Comparison of ENCODE assay signal across 8 mouse cellular contexts in the genomic region with DNA sequence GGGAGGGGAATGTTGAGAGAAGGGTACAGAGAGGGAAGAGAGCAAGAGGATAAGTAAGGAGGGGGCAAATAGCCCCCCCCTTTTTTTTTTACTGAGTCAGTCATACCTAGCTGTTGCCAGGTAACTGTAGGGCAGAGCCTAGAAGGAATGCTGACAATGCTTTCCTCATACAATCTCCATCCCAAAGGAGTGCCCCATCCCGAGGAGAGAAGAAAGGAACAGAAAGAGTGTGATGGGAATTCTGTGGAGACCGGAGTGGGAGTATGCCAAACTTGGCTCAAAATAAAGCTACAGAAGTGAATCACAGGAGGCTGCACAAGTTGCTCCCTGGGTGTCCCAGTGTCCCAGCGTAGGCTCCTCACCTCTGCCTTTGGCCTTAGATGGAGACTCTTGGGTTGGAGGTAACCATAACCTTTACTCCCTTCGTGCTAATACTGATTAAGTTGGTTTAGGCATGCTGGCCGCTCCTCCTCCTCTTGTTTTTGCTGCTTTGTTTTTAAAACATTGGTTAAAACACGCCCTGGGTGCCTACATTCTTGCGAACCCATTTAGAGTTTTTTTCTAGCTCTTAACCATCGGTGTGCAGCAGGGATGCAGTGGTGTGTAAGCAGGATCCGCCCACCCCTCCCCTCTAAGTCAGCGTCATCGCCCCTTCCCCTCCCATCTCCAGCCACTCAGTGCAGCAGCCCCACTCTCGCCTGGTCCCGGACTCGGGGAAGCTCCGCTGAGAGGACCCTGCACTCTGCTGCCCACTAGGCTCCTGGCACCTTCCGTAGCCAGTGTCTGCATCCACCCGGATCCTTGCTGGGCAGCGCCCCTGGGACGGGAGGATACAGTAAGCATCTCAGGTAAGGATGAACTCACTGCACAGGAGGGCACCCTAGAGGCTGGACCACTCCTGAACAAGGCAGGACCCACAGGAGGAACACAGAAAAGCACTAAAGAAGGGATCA. TPM values are rescaled to one million over a fixed set of nuclear protein-coding genes. Genes with fewer than 3 reads are reported as not detected.
DNase-seq lines count a peak whose midpoint lies in the region; ATAC-seq and TF ChIP-seq lines count a peak whose summit lies in the region.

A gene (plus strand): TSS at position 691 of the 953 bp plus-strand sequence.

- H3K9me3 ChIP-seq in kidney, embryonic 14.5 days (ENCODE audit: control insufficient read depth, low read length) = no peaks in the 10 kb centered on the region
- no peaks in the 10 kb centered on the region for H3K9me3 ChIP-seq in forebrain, embryonic 13.5 days (replicated peaks)
- no peaks in the 10 kb centered on the region for H3K9me3 ChIP-seq in kidney, postnatal 0 days (replicated peaks; ENCODE audit: low read length)
- no peaks in the 10 kb centered on the region for H3K9me3 ChIP-seq in midbrain, postnatal 0 days (ENCODE audit: low read length)

- ATAC-seq in kidney, embryonic 14.5 days (ENCODE audit: low FRiP score, low TSS enrichment) = peak; percentile 89
- peak; percentile 80 for ATAC-seq in forebrain, embryonic 13.5 days
- peak; percentile 73; the same call in 1 of the 2 replicates for ATAC-seq in kidney, postnatal 0 days (replicated peaks; ENCODE audit: low FRiP score, low read depth)
- peak; percentile 80 for ATAC-seq in midbrain, postnatal 0 days (ENCODE audit: low FRiP score)
- ATAC-seq in megakaryocyte-erythroid progenitor cell, adult 5-6 weeks (replicated peaks; ENCODE audit: low FRiP score, low TSS enrichment, poor library complexity, severe bottlenecking) = no peak
- ATAC-seq in monocyte, adult 5-6 weeks (replicated peaks; ENCODE audit: insufficient number of reproducible peaks, low FRiP score, low TSS enrichment, poor library complexity, severe bottlenecking) = no peak

- peak within 1 kb of the TSS; percentile 54 for H3K4me2 ChIP-seq in kidney, embryonic 14.5 days (replicated peaks; ENCODE audit: low read depth, low read length)
- peak within 1 kb of the TSS; percentile 64 for H3K4me2 ChIP-seq in forebrain, embryonic 13.5 days
- peak within 1 kb of the TSS; percentile 58 for H3K4me2 ChIP-seq in kidney, postnatal 0 days (ENCODE audit: low read length)
- peak within 1 kb of the TSS; percentile 88 for H3K4me2 ChIP-seq in midbrain, postnatal 0 days (ENCODE audit: low read depth, low read length, poor library complexity, severe bottlenecking)

- peak within 1 kb of the TSS; percentile 28 for H3K4me3 ChIP-seq in kidney, embryonic 14.5 days (ENCODE audit: low read length)
- H3K4me3 ChIP-seq in forebrain, embryonic 13.5 days = peak within 1 kb of the TSS; percentile 33
- H3K4me3 ChIP-seq in kidney, postnatal 0 days (replicated peaks; ENCODE audit: low read depth, low read length) = peak within 1 kb of the TSS; percentile 13; the same call in 1 of the 2 replicates
- peak within 1 kb of the TSS; percentile 41 for H3K4me3 ChIP-seq in midbrain, postnatal 0 days (ENCODE audit: low read depth, low read length)

- H3K27ac ChIP-seq in kidney, embryonic 14.5 days (ENCODE audit: low read depth, low read length) = no peak within 1 kb of the TSS
- no peak within 1 kb of the TSS for H3K27ac ChIP-seq in forebrain, embryonic 13.5 days
- H3K27ac ChIP-seq in kidney, postnatal 0 days = no peak within 1 kb of the TSS
- no peak within 1 kb of the TSS for H3K27ac ChIP-seq in midbrain, postnatal 0 days (ENCODE audit: low read depth, low read length)

- H3K9ac ChIP-seq in kidney, embryonic 14.5 days (ENCODE audit: low read depth, low read length) = 0 out of 2 replicates have a peak within 1 kb of the TSS, but pooled peaks have one; percentile 9
- H3K9ac ChIP-seq in forebrain, embryonic 13.5 days = peak within 1 kb of the TSS; percentile 48; the same call in 1 of the 2 replicates
- no peak within 1 kb of the TSS for H3K9ac ChIP-seq in kidney, postnatal 0 days (ENCODE audit: low read depth, low read length)
- peak within 1 kb of the TSS; percentile 62 for H3K9ac ChIP-seq in midbrain, postnatal 0 days (replicated peaks; ENCODE audit: low read length, poor library complexity, severe bottlenecking)

- no peaks in the 10 kb centered on the region for H3K36me3 ChIP-seq in kidney, embryonic 14.5 days (ENCODE audit: control insufficient read depth, insufficient read depth, low read length)
- no peaks in the 10 kb centered on the region for H3K36me3 ChIP-seq in forebrain, embryonic 13.5 days (ENCODE audit: poor library complexity, severe bottlenecking)
- no peaks in the 10 kb centered on the region for H3K36me3 ChIP-seq in kidney, postnatal 0 days (ENCODE audit: insufficient read depth, low read length)
- no peaks in the 10 kb centered on the region for H3K36me3 ChIP-seq in midbrain, postnatal 0 days (ENCODE audit: insufficient read depth, low read length)

- peak; percentile 28; the same call in 1 of the 2 replicates for TF ChIP-seq CTCF in kidney, postnatal 0 days (IDR thresholded peaks at IDR 0.05; ENCODE audit: low read depth)
- TF ChIP-seq CTCF in midbrain, postnatal 0 days (IDR thresholded peaks at IDR 0.05) = peak; percentile 59

- WGBS in kidney, embryonic 14.5 days = 3% methylated on average over 19 of the region's 19 CpGs
- WGBS in forebrain, embryonic 13.5 days = 1% methylated on average over 19 of the region's 19 CpGs
- 3% methylated on average over 19 of the region's 19 CpGs for WGBS in kidney, postnatal 0 days
- WGBS in midbrain, postnatal 0 days = 2% methylated on average over 19 of the region's 19 CpGs

- no peak for DNase-seq in kidney, adult 11 months
- peak; percentile 82 for DNase-seq in adrenal gland, adult 2 months
- peak; percentile 55 for DNase-seq in kidney, postnatal 0 days (ENCODE audit: low spot score)
- DNase-seq in midbrain, postnatal 0 days (ENCODE audit: low spot score) = peak; percentile 52

- H3K27me3 ChIP-seq in kidney, embryonic 14.5 days (ENCODE audit: control insufficient read depth, insufficient read depth, low read length) = 0 out of 2 replicates have a peak, but pooled peaks cover 3% of the 10 kb centered on the region
- H3K27me3 ChIP-seq in forebrain, embryonic 13.5 days = peaks cover 4% of the 10 kb centered on the region; the same call in 1 of the 2 replicates
- no peaks in the 10 kb centered on the region for H3K27me3 ChIP-seq in kidney, postnatal 0 days (ENCODE audit: insufficient read depth, low read length)
- H3K27me3 ChIP-seq in midbrain, postnatal 0 days (ENCODE audit: insufficient read depth, low read length) = no peaks in the 10 kb centered on the region

- H3K4me1 ChIP-seq in kidney, embryonic 14.5 days (ENCODE audit: control insufficient read depth, insufficient read depth, low read length) = no peaks in the 10 kb centered on the region
- peaks cover 10% of the 10 kb centered on the region for H3K4me1 ChIP-seq in forebrain, embryonic 13.5 days
- peaks cover 5% of the 10 kb centered on the region; the same call in 1 of the 2 replicates for H3K4me1 ChIP-seq in kidney, postnatal 0 days (replicated peaks; ENCODE audit: insufficient read depth, low read length)
- H3K4me1 ChIP-seq in midbrain, postnatal 0 days (ENCODE audit: insufficient read depth, low read length) = no peaks in the 10 kb centered on the region

RNA-seq across cellular contexts. Expression of the gene that starts here (rescaled TPM):
- 1.1 and 1.5 TPM in 2 replicates for polyA plus RNA-seq in kidney, embryonic 14.5 days (2014; fragmentation: Nextera tagmentation; extraction: Ambion mirVana)
- total RNA-seq in adrenal gland, adult 2 months (2021) = 100 to 1,000 TPM; 118 to 551 TPM
- 10.2 and 29.5 TPM in 2 replicates for polyA plus RNA-seq in adrenal gland, adult 2 months (2012; rRNA removed)
- 0.62 and 0.73 TPM in 2 replicates for polyA plus RNA-seq in forebrain, embryonic 13.5 days (2015; fragmentation: Nextera tagmentation; extraction: Ambion mirVana)
- 7.1 and 7.2 TPM in 2 replicates for polyA plus RNA-seq in kidney, postnatal 0 days (2015; fragmentation: Nextera tagmentation; extraction: Ambion mirVana)
- 7.5 and 8.0 TPM in 2 replicates for total RNA-seq in midbrain, postnatal 0 days (2014; rRNA removed)
- polyA plus RNA-seq in midbrain, postnatal 0 days (2015; fragmentation: Nextera tagmentation; extraction: Ambion mirVana) = 5.2 and 6.8 TPM in 2 replicates
- total RNA-seq in megakaryocyte-erythroid progenitor cell, adult 5-6 weeks (2014; fragmentation: Nextera tagmentation) = not detected in 2 replicates
- total RNA-seq in megakaryocyte-erythroid progenitor cell, adult 5-6 weeks (2017) = not detected in 2 replicates
- not detected in 3 replicates for total RNA-seq in monocyte, adult 5-6 weeks (2017)

Comparison
In these comparisons a context has a peak if more than half of its experiments do, and no peak if none do; other contexts are left out.
1. RNA of the gene that starts here (total RNA-seq): 118 to 551 TPM in adrenal gland, adult 2 months; 7.5 to 8.0 TPM in midbrain, postnatal 0 days, not detected in megakaryocyte-erythroid progenitor cell, adult 5-6 weeks and not detected in monocyte, adult 5-6 weeks; every median in the first group is over 10 times any median in the second.
2. Peak in ATAC-seq, H3K4me3 ChIP-seq, H3K9ac ChIP-seq and H3K4me2 ChIP-seq in forebrain, embryonic 13.5 days; RNA of the gene not detected or under 1 TPM.
3. ATAC-seq: peak in kidney, embryonic 14.5 days (single experiment), kidney, postnatal 0 days (single experiment) and midbrain, postnatal 0 days (single experiment); none in megakaryocyte-erythroid progenitor cell, adult 5-6 weeks (single experiment) and monocyte, adult 5-6 weeks (single experiment).
4. Peak in every context shown above with its lines, with median percentiles within 50 percentile points of each other: H3K4me2 ChIP-seq and H3K4me3 ChIP-seq.